14 mouse cellular contexts compared by ENCODE assay signal in genomic region chr11:28954673-28955304, GRCm38 (mm10).
A peak's percentile ranks its signal among the peaks of the same experiment; 100 is the strongest.
DNase-seq lines count a peak whose midpoint lies in the region; ATAC-seq lines count a peak whose summit lies in the region.
"Had no signal": no experiment of that assay in that cellular context is flagged by ENCODE, and none has a peak within 500 bp of the region (broad histone marks: within the 10 kb centered on the region; RNA-seq: fewer than 3 reads in every experiment).

No protein-coding gene starts in this region.

- no peaks in the 10 kb centered on the region for H3K36me3 ChIP-seq in kidney, embryonic 16.5 days (ENCODE audit: insufficient read depth, low read length)
- H3K36me3 ChIP-seq: G1E; hindbrain, embryonic 15.5 days; liver, embryonic 13.5 days; midbrain, embryonic 15.5 days; neural tube, embryonic 15.5 days had no signal

- peaks cover 18% of the 10 kb centered on the region; the same call in 1 of the 2 replicates for H3K4me1 ChIP-seq in kidney, embryonic 16.5 days (ENCODE audit: insufficient read depth, low read length)
- H3K4me1 ChIP-seq: hindbrain, embryonic 15.5 days; liver, embryonic 13.5 days; midbrain, embryonic 15.5 days; neural tube, embryonic 15.5 days had no signal

- peak overlapping the region; percentile 44 for H3K27ac ChIP-seq in kidney, embryonic 16.5 days (ENCODE audit: low read length)
- H3K27ac ChIP-seq: hindbrain, embryonic 15.5 days; liver, embryonic 13.5 days; midbrain, embryonic 15.5 days; neural tube, embryonic 15.5 days had no signal

- H3K4me2 ChIP-seq in kidney, embryonic 16.5 days (replicated peaks; ENCODE audit: low read depth, low read length) = 0 out of 2 replicates have a peak overlapping the region, but pooled peaks have one; percentile 2
- H3K4me2 ChIP-seq: hindbrain, embryonic 15.5 days; liver, embryonic 13.5 days; midbrain, embryonic 15.5 days; neural tube, embryonic 15.5 days had no signal

- no peaks in the 10 kb centered on the region for H3K9me3 ChIP-seq in kidney, embryonic 16.5 days (ENCODE audit: low read length)
- H3K9me3 ChIP-seq: G1E; hindbrain, embryonic 15.5 days; liver, embryonic 13.5 days; midbrain, embryonic 15.5 days; neural tube, embryonic 15.5 days had no signal

- WGBS in kidney, embryonic 16.5 days = 42% methylated on average over 6 of the region's 6 CpGs

- peak; percentile 72 for ATAC-seq in kidney, embryonic 16.5 days (ENCODE audit: low FRiP score, low TSS enrichment)
- ATAC-seq: midbrain, embryonic 15.5 days had no signal

- H3K27me3 ChIP-seq in kidney, embryonic 16.5 days (ENCODE audit: insufficient read depth, low read length) = no peaks in the 10 kb centered on the region
- H3K27me3 ChIP-seq: hindbrain, embryonic 15.5 days; liver, embryonic 13.5 days; midbrain, embryonic 15.5 days; neural tube, embryonic 15.5 days had no signal

- DNase-seq in heart, adult 9 months (ENCODE audit: low spot score in 2 of 2) = peak; percentile 28 to 38
- no peak for DNase-seq in heart, adult 8-10 months (ENCODE audit: low spot score)
- DNase-seq in fibroblast of lung, adult 2 months (ENCODE audit: low read depth) = peak; percentile 65
- peak; percentile 86 for DNase-seq in lung, postnatal 25 days (ENCODE audit: low spot score)
- DNase-seq in right cerebral cortex, postnatal 10 days (ENCODE audit: low spot score in 2 of 2) = no peak
- DNase-seq in layer of hippocampus, postnatal 10 days (ENCODE audit: low spot score in 2 of 2) = no peak
- DNase-seq: cerebellum, adult 9-11 months; liver, embryonic 13.5 days had no signal

- H3K9ac ChIP-seq in kidney, embryonic 16.5 days (replicated peaks; ENCODE audit: low read length) = no peak overlapping the region
- H3K9ac ChIP-seq: hindbrain, embryonic 15.5 days; liver, embryonic 13.5 days; midbrain, embryonic 15.5 days; neural tube, embryonic 15.5 days had no signal

- H3K4me3 ChIP-seq in kidney, embryonic 16.5 days (ENCODE audit: low read length) = no peak overlapping the region
- H3K4me3 ChIP-seq: erythroblast, embryonic 14.5 days; hindbrain, embryonic 15.5 days; liver, embryonic 13.5 days; midbrain, embryonic 15.5 days; neural tube, embryonic 15.5 days had no signal

Comparison
In these comparisons a context has a peak if more than half of its experiments do, and no peak if none do; other contexts are left out.
1. DNase-seq: peak in heart, adult 9 months (2 of 2), fibroblast of lung, adult 2 months (single experiment) and lung, postnatal 25 days (single experiment); none in heart, adult 8-10 months (single experiment), right cerebral cortex, postnatal 10 days (0 of 2) and layer of hippocampus, postnatal 10 days (0 of 2).